Mouse (Mus musculus) left cerebral cortex, adult 9 months (tissue): ENCODE measurements around the gene Gm42878.

ENCODE experiments used
- DNase-seq, 2 experiments: peaks; one replicate each; pipeline ENCODE4 v3.0.0; 2022; ENCODE audit warnings: low spot score in 2 of 2

The Gm42878 gene

GRCm38 (mm10) chr5:121544910-121545792 is at the start of gene Gm42878, which contains the start of gene Adam1a:
Gene Gm42878 (minus strand): TSS chr5:121545482.
Gene Adam1a (minus strand): TSS chr5:121545482.
- no peak for DNase-seq

- no peak for DNase-seq
These were observed 49.5 kb upstream of the Gm42878 start for GRCm38 (mm10) chr5:121594714-121595313.

GRCm38 (mm10) chr5:121593451-121594401 is 48.4 kb upstream of the Gm42878 start, which contains the start of gene Aldh2:
Gene Aldh2 (minus strand): TSS chr5:121593824.
- peak; percentile 32 to 71 for DNase-seq

GRCm38 (mm10) chr5:121592816-121593407 is 47.6 kb upstream of the Gm42878 start:
- DNase-seq = no peak

- no peak for DNase-seq
These were observed 47.0 kb upstream of the Gm42878 start for GRCm38 (mm10) chr5:121592064-121592815.

GRCm38 (mm10) chr5:121591417-121592063 is 46.3 kb upstream of the Gm42878 start:
- DNase-seq = no peak

GRCm38 (mm10) chr5:121589928-121590327 is 44.6 kb upstream of the Gm42878 start:
- no peak for DNase-seq

GRCm38 (mm10) chr5:121586400-121587039 is 41.2 kb upstream of the Gm42878 start:
- DNase-seq = peak; percentile 55 to 81

GRCm38 (mm10) chr5:121585699-121586098 is 40.4 kb upstream of the Gm42878 start:
- DNase-seq = no peak

GRCm38 (mm10) chr5:121585005-121585404 is 39.7 kb upstream of the Gm42878 start:
- DNase-seq = no peak

- DNase-seq = peak; percentile 38 to 72
These were observed 38.7 kb upstream of the Gm42878 start for GRCm38 (mm10) chr5:121583765-121584501.

- DNase-seq = no peak
These were observed 36.7 kb upstream of the Gm42878 start for GRCm38 (mm10) chr5:121581945-121582344.

- no peak for DNase-seq
These were observed 31.7 kb upstream of the Gm42878 start for GRCm38 (mm10) chr5:121576927-121577488.

GRCm38 (mm10) chr5:121575867-121576266 is 30.6 kb upstream of the Gm42878 start:
- no peak for DNase-seq

- DNase-seq = no peak
These were observed 28.9 kb upstream of the Gm42878 start for GRCm38 (mm10) chr5:121574145-121574544.

GRCm38 (mm10) chr5:121570787-121571186 is 25.5 kb upstream of the Gm42878 start:
- DNase-seq = no peak

- DNase-seq = no peak
These were observed 24.7 kb upstream of the Gm42878 start for GRCm38 (mm10) chr5:121569881-121570420.

GRCm38 (mm10) chr5:121566035-121566681 is 20.9 kb upstream of the Gm42878 start:
- DNase-seq = no peak
